Mouse (Mus musculus) large intestine, adult 2 months (tissue): ENCODE results near the gene Myocd. TPM values are rescaled to one million over a fixed set of nuclear protein-coding genes. Genes with fewer than 3 reads are reported as not detected.

Source experiments
- DNase-seq: peaks from one replicate; pipeline ENCODE4 v3.0.0-alpha.2; 2012; ENCODE audit warnings: low read depth, low spot score
- WGBS: fragments of 180-500 bp; shearing (Covaris S2); methylation state at CpG from one replicate; pipeline ENCODE4 v1.1.7; 2018; 5-methylcytosine and 5-hydroxymethylcytosine counted together
- polyA plus RNA-seq: library from polyadenylated mRNA; depleted of rRNA; stranded (reverse); fragments of >200 nt; gene quantifications from 2 replicates; pipeline ENCODE4 v1.2.3, GENCODE M21; 2012; rRNA removed

The Myocd gene
- polyA plus RNA-seq, 1 experiment, result 1.8 TPM

GRCm38 (mm10) chr11:65157966-65158657 is 111.7 kb downstream of the Myocd start:
- no peak for DNase-seq
- WGBS, result 89% methylated on average over 20 of the region's 20 CpGs

GRCm38 (mm10) chr11:65153006-65153405 is 116.8 kb downstream of the Myocd start:
- no peak for DNase-seq

GRCm38 (mm10) chr11:65148441-65148840 is 121.3 kb downstream of the Myocd start:
- no peak for DNase-seq
- 77% methylated on average over 7 of the region's 7 CpGs for WGBS

More at GRCm38 (mm10) chr11:65153006-65153405, 116.8 kb downstream of the Myocd start:
- WGBS, result 87% methylated on average over 5 of the region's 5 CpGs

GRCm38 (mm10) chr11:65142838-65143417 is 126.9 kb downstream of the Myocd start:
- WGBS, result 57% methylated on average over 4 of the region's 4 CpGs
- DNase-seq, result no peak

GRCm38 (mm10) chr11:65139030-65139429 is 130.8 kb downstream of the Myocd start:
- WGBS, result 81% methylated on average over 3 of the region's 3 CpGs
- no peak for DNase-seq

- 50% methylated on average over 2 of the region's 2 CpGs for WGBS
- no peak for DNase-seq
Observed at GRCm38 (mm10) chr11:65137145-65137652, 132.6 kb downstream of the Myocd start.

- WGBS, result 70% methylated on average over 8 of the region's 8 CpGs
- DNase-seq, result no peak
Observed at GRCm38 (mm10) chr11:65135251-65135739, 134.5 kb downstream of the Myocd start.

- no peak for DNase-seq
- WGBS, result 82% methylated on average over 4 of the region's 4 CpGs
Observed at GRCm38 (mm10) chr11:65133661-65134060, 136.1 kb downstream of the Myocd start.

- WGBS, result 84% methylated on average over 4 of the region's 4 CpGs
Observed at GRCm38 (mm10) chr11:65129110-65129509, 140.7 kb downstream of the Myocd start.

GRCm38 (mm10) chr11:65128666-65129065 is 141.1 kb downstream of the Myocd start:
- 33% methylated on average over 4 of the region's 4 CpGs for WGBS
- DNase-seq, result peak; percentile 7

More at GRCm38 (mm10) chr11:65129110-65129509, 140.7 kb downstream of the Myocd start:
- DNase-seq, result no peak

GRCm38 (mm10) chr11:65126566-65126965 is 143.2 kb downstream of the Myocd start:
- WGBS, result 76% methylated on average over 9 of the region's 9 CpGs

More at GRCm38 (mm10) chr11:65126566-65126965, 143.2 kb downstream of the Myocd start:
- DNase-seq, result no peak

Other genes starting within 250 kb of the Myocd start
- gene 1700086D15Rik, start 110.1 kb downstream of the Myocd start, polyA plus RNA-seq, result not detected in 2 replicates
- 1.1 and 1.6 TPM in 2 replicates for gene Arhgap44, start 107.0 kb downstream of the Myocd start, polyA plus RNA-seq